Mouse (Mus musculus) kidney, postnatal 0 days (tissue): Measurements from ENCODE around the gene Creb1. TPM values are rescaled to one million over a fixed set of nuclear protein-coding genes. Genes with fewer than 3 reads are reported as not detected.

Source experiments
- ATAC-seq: fragments of 200-750 bp; cut with Nextera tagmentation; replicated peaks from 2 replicates; pipeline ENCODE4 v1.8.0; 2017; ENCODE audit warnings: low read depth, moderate number of reproducible peaks, moderate TSS enrichment, moderate library complexity; ENCODE audit not compliant: low FRiP score
- DNase-seq: peaks from one replicate; pipeline ENCODE4 v3.0.0-alpha.2; 2016; ENCODE audit warnings: low spot score
- H3K27ac ChIP-seq: fragments of 300-500 bp; sonication (generic); 2 replicates; pipeline ENCODE4 v1.5.1; 2014; ENCODE audit warnings: mild to moderate bottlenecking
- H3K27me3 ChIP-seq: fragments of 300-500 bp; sonication (generic); 2 replicates; pipeline ENCODE4 v1.6.1; 2014; ENCODE audit warnings: low read length, mixed read lengths; ENCODE audit not compliant: insufficient read depth
- H3K36me3 ChIP-seq: fragments of 300-500 bp; sonication (generic); 2 replicates; pipeline ENCODE4 v1.6.1; 2014; ENCODE audit warnings: low read length, mixed read lengths; ENCODE audit not compliant: insufficient read depth
- H3K4me1 ChIP-seq: fragments of 300-500 bp; sonication (generic); replicated peaks from 2 replicates; pipeline ENCODE4 v1.6.1; 2014; ENCODE audit warnings: antibody characterized with exemption, low read length, mixed read lengths; ENCODE audit not compliant: insufficient read depth
- H3K4me2 ChIP-seq: fragments of 300-500 bp; sonication (generic); 2 replicates; pipeline ENCODE4 v1.6.1; 2014; ENCODE audit warnings: mild to moderate bottlenecking, low read length, moderate library complexity, mixed read lengths
- H3K4me3 ChIP-seq: fragments of 300-500 bp; sonication (generic); replicated peaks from 2 replicates; pipeline ENCODE4 v1.5.1; 2014; ENCODE audit warnings: low read depth, low read length
- H3K9ac ChIP-seq: fragments of 300-500 bp; sonication (generic); 2 replicates; pipeline ENCODE4 v1.6.1; 2014; ENCODE audit warnings: low read depth, low read length
- H3K9me3 ChIP-seq: fragments of 300-500 bp; sonication (generic); replicated peaks from 2 replicates; pipeline ENCODE4 v1.6.1; 2016; ENCODE audit warnings: low read length, inconsistent platforms, mixed read lengths
- CTCF ChIP-seq: IDR thresholded peaks from 2 replicates; pipeline ENCODE4 v1.5.1; 2016; ENCODE audit warnings: antibody characterized with exemption, low read depth, mild to moderate bottlenecking, moderate library complexity
- WGBS: fragments of 180-500 bp; shearing (Covaris S2); extraction: QIAGEN DNeasy Blood & Tissue Kit; methylation state at CpG from one replicate; pipeline ENCODE4 v1.1.7; 2014; 5-methylcytosine and 5-hydroxymethylcytosine counted together
- polyA plus RNA-seq: library from polyadenylated mRNA; unstranded; fragments of >200 nt; fragmentation: Nextera tagmentation; extraction: Ambion mirVana; gene quantifications from 2 replicates; pipeline ENCODE4 v1.2.1, GENCODE M21; 2015

Creb1 gene
- polyA plus RNA-seq = 18.1 and 19.9 TPM in 2 replicates

- H3K4me2 ChIP-seq = peak within 1 kb of the TSS; percentile 76
- H3K27ac ChIP-seq = peak within 1 kb of the TSS; percentile 100
- H3K4me3 ChIP-seq = peak within 1 kb of the TSS; percentile 89
- WGBS = under 1% methylated on average over 102 of the region's 119 CpGs
- no peaks in the 10 kb centered on the region for H3K36me3 ChIP-seq
- ATAC-seq (peak; percentile 98), DNase-seq (peak; percentile 99)
- H3K27me3 ChIP-seq = no peaks in the 10 kb centered on the region
- H3K9ac ChIP-seq = peak within 1 kb of the TSS; percentile 99
- H3K4me1 ChIP-seq = 0 out of 2 replicates have a peak, but pooled peaks cover 12% of the 10 kb centered on the region
- TF ChIP-seq CTCF = peak; percentile 36; the same call in 1 of the 2 replicates
- no peaks in the 10 kb centered on the region for H3K9me3 ChIP-seq
Measured at GRCm38 (mm10) chr1:64532589-64533470, at the start of gene Creb1. Gene Creb1 (plus strand): TSS chr1:64532645.

- Histone ChIP-seq H3K4me3 (no peak overlapping the region), H3K4me1 (no peaks in the 10 kb centered on the region), H3K36me3 (no peaks in the 10 kb centered on the region), H3K27ac (no peak overlapping the region), H3K9ac (no peak overlapping the region), H3K9me3 (no peaks in the 10 kb centered on the region), H3K4me2 (no peak overlapping the region), H3K27me3 (no peaks in the 10 kb centered on the region)
- DNase-seq (no peak), ATAC-seq (no peak)
- TF ChIP-seq CTCF = no peak
- WGBS = 41% methylated on average over 4 of the region's 4 CpGs
Measured at GRCm38 (mm10) chr1:64488521-64489029, 43.9 kb upstream of the Creb1 start.

GRCm38 (mm10) chr1:64496803-64497202 lies 35.6 kb upstream of the Creb1 start:
- Histone ChIP-seq H3K9ac (no peak overlapping the region), H3K36me3 (no peaks in the 10 kb centered on the region), H3K4me3 (no peak overlapping the region), H3K9me3 (no peaks in the 10 kb centered on the region), H3K4me1 (no peaks in the 10 kb centered on the region), H3K4me2 (no peak overlapping the region), H3K27ac (no peak overlapping the region), H3K27me3 (no peaks in the 10 kb centered on the region)
- TF ChIP-seq CTCF = no peak
- ATAC-seq (no peak), DNase-seq (no peak)

GRCm38 (mm10) chr1:64501382-64502140 lies 30.9 kb upstream of the Creb1 start:
- no peak for ATAC-seq
- Histone ChIP-seq H3K4me1 (no peaks in the 10 kb centered on the region), H3K9ac (no peak overlapping the region), H3K9me3 (no peaks in the 10 kb centered on the region), H3K4me3 (no peak overlapping the region), H3K4me2 (no peak overlapping the region), H3K36me3 (no peaks in the 10 kb centered on the region), H3K27me3 (no peaks in the 10 kb centered on the region), H3K27ac (no peak overlapping the region)
- no peak for TF ChIP-seq CTCF
- DNase-seq = no peak

GRCm38 (mm10) chr1:64508479-64509096 lies 23.9 kb upstream of the Creb1 start:
- no peak overlapping the region for H3K4me2 ChIP-seq
- H3K9me3 ChIP-seq = no peaks in the 10 kb centered on the region
- no peak overlapping the region for H3K27ac ChIP-seq
- no peak for ATAC-seq
- H3K4me3 ChIP-seq = no peak overlapping the region
- H3K27me3 ChIP-seq = no peaks in the 10 kb centered on the region
- H3K36me3 ChIP-seq = no peaks in the 10 kb centered on the region
- H3K4me1 ChIP-seq = no peaks in the 10 kb centered on the region
- no peak for TF ChIP-seq CTCF
- no peak for DNase-seq
- H3K9ac ChIP-seq = no peak overlapping the region
- WGBS = 80% methylated on average over 7 of the region's 7 CpGs

- DNase-seq (no peak), ATAC-seq (no peak)
- Histone ChIP-seq H3K4me2 (no peak overlapping the region), H3K4me1 (no peaks in the 10 kb centered on the region), H3K9ac (no peak overlapping the region), H3K27me3 (no peaks in the 10 kb centered on the region), H3K36me3 (no peaks in the 10 kb centered on the region), H3K9me3 (no peaks in the 10 kb centered on the region), H3K4me3 (no peak overlapping the region), H3K27ac (no peak overlapping the region)
- WGBS = 57% methylated on average over 1 of the region's 1 CpGs
- no peak for TF ChIP-seq CTCF
Measured at GRCm38 (mm10) chr1:64509678-64510077, 22.8 kb upstream of the Creb1 start.
